Mouse (Mus musculus): ENCODE measurements around the gene Kirrel. TPM values are rescaled to one million over a fixed set of nuclear protein-coding genes. Genes with fewer than 3 reads are reported as not detected.

Gene Kirrel
- total RNA-seq, 2 experiments from 2014 or later = 5.7 to 5.8 TPM

DNA sequence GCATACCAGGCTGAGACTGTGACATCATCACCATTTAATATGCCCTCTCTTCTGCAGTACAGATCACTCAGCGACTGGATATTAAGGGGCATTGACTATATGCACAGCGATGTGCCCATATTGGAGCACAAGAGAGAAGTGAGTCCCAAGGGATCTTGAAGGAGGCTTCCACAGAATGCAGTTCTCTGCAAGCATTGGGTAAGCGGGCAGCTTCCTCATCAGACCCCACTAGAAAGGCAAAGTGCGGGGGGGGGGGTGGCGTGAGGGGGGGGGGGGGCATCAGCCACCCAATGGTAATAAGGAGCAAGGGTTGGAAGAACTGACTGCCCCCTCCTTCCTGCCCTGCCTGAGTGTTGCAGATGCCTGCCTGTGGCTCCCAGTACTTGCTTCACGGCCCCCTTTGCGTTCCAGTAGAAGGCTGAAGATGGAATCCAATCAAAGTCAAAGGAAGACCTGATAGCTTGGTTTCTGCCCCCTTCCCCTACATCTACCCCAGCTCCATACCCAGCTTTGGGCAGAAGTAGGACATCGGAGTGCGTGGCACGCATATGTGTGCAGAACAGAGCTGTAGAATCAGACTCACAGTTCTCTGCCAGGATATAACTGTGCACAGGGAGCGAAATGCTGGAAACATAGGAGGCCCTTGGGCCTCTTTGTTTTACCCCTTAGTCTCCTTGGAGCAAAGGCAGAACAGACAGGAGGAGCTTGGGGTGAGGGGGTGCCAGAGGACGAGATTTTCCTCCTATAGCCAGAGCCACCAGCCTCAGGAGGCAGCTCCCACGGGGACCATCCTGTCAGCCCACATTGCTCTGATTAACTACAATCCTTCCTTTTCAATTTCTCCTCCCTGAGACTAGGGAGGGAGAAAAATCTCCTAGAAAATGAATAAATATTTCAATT, 3.1 kb downstream of the Kirrel start:
- intact Hi-C loops (cut with DNase I) = no loop called here
- no peak for DNase-seq (ENCODE audit: extremely low spot score in 1 of 2, low spot score in 2 of 2)

GRCm38 (mm10) chr3:87169402-87170015, 5.0 kb downstream of the Kirrel start:
- DNase-seq (ENCODE audit: extremely low spot score in 1 of 2, low spot score in 2 of 2) = no peak
- intact Hi-C loops (cut with DNase I) = no loop called here

- no peak for DNase-seq (ENCODE audit: extremely low spot score in 1 of 2, low spot score in 2 of 2)
- intact Hi-C loops (cut with DNase I) = no loop called here
Observed at GRCm38 (mm10) chr3:87168756-87169155, 5.8 kb downstream of the Kirrel start.

DNA sequence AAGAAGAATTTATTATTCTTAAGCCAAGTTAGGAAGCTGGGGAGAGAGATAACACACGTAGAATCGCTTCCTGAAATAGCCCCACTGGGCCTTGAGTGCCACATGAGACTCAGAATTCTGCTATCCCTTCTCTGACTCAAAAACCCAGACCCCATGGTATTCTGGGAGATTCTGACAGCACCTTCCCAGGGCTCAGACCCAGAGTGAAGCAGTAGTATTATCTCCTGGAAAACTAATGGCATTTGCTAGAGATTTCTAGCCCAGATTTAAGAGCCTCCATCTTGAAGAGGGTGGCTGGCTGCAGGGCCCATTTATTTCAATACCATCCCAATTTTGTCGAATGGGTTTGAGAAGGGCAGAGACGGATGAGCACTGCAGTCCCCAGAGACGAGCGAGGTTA, 6.9 kb downstream of the Kirrel start:
- DNase-seq (ENCODE audit: extremely low spot score in 1 of 2, low spot score in 2 of 2) = no peak
- intact Hi-C loops (cut with DNase I) = no loop called here

GRCm38 (mm10) chr3:87165291-87165881, 9.2 kb downstream of the Kirrel start:
- no peak for DNase-seq (ENCODE audit: extremely low spot score in 1 of 2, low spot score in 2 of 2)
- intact Hi-C loops (cut with DNase I) = no loop called here

DNA sequence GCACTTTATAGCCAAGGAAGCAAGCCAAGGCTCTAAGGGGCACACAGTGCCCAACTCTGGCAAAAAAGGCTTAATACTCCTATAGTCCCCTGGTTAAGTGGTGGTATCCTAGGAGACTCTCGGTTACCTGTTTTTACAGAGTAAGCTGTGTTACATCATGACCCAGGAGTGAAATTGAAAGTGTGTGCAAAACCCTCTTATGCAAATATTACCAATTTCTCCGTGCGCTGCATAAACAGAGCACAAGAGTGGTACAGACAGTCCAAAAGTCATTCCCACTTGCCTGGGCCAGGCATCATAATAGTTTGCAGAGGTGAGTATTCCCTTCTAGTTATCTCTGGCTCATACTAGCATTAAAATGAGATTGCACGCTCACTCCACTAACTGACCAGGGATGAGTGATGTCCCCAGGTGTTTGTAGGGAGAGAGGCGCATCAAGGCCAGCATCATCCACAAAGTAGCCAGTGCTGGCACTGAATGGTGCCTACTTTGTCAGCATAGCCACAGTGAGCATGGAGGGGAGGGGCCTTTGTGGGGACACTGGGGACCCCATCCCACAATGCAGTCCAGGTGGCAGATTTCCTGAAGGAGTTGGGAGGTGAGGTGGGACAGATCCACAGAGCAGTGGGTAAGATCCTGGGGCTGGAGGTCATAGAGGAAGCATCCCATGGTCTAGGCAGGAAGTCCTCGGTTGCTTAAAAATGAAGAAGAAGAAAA, 10.3 kb downstream of the Kirrel start:
- DNase-seq (ENCODE audit: extremely low spot score in 1 of 2, low spot score in 2 of 2) = no peak
- intact Hi-C loops (cut with DNase I) = no loop called here

DNA sequence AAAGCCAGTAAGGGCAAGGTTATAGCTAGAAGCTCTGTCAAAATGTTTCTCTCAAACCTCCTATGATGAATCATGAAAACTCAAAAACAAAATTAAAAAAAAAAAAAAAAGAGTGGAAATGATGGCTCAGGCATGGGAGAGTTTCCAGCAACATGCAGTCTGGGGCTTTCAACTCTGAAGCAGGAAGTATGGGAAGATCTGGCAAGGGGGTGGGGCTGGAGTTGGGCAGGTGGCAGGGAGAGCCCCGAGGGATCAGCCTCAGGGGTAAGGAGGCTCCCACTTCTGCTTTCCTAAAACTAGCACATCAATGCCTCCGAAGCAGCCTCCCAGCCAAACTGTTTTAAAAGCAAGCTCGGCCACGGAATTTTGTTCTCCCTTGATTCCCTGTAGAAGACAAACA, 11.4 kb downstream of the Kirrel start:
- intact Hi-C loops (cut with DNase I) = no loop called here
- DNase-seq (ENCODE audit: extremely low spot score in 1 of 2, low spot score in 2 of 2) = no peak

DNA sequence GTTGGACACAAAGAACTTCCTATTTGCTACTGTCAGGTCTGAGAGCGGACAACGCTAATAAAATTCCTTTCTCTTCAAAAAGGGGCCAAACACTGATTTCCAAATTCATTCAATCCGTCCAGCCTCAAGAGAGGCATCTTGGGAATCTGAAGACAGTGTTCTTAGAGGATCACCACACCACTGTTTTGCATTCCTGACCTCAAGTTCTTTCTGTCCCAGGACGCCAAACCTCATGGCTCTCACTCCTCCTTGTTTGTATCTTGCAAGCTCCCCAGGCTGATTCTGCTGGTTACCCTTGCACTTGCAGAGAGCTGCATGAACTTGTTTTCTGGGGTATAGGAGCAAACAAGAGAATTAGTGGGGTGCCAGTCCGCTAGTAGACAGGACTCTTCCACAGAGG, 12.2 kb downstream of the Kirrel start:
- intact Hi-C loops (cut with DNase I) = no loop called here
- DNase-seq (ENCODE audit: extremely low spot score in 1 of 2, low spot score in 2 of 2) = no peak

DNA sequence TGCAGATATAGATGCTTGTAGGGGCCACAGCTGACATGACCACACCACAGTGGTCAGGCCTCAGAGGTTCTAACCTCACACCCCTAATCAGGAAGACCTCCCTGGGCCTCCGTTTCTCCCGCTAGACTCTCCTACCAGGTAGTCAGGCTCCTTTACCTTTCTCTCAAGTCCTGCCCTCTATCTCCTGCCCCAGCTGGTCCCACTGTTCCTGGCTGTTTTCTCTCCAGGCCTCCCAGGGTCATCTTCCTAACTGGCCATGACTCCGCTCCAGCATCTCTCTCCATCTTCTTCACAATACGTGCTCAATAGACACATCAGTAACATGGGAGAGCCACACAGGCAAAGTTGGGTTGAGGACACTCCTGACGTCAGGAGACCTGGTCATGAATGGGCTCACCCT, 12.9 kb downstream of the Kirrel start:
- no peak for DNase-seq (ENCODE audit: extremely low spot score in 1 of 2, low spot score in 2 of 2)
- intact Hi-C loops (cut with DNase I) = no loop called here

GRCm38 (mm10) chr3:87160819-87161509, 13.6 kb downstream of the Kirrel start:
- no peak for DNase-seq (ENCODE audit: extremely low spot score in 1 of 2, low spot score in 2 of 2)
- intact Hi-C loops (cut with DNase I) = no loop called here

DNA sequence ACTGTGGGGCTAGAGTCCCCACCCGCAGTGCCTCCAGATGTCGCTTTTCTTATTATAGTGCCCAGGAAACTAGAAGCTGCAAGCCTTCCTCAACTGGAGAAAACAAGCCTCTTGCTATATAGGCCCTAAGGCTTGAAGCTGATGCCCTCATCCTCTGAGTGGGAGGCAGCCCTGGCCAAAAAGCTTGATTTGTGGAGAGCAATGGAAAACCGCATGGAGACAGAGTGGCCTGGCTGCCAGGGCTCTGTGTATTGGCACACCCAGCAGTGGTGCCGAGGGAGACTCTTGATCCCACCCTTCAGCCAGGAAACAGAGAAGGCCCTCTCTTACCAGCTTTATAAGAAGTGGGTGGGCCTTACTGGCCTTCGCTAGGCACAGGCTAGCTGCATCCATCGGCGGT, 15.4 kb downstream of the Kirrel start:
- intact Hi-C loops (cut with DNase I) = no loop called here
- no peak for DNase-seq (ENCODE audit: extremely low spot score in 1 of 2, low spot score in 2 of 2)

DNA sequence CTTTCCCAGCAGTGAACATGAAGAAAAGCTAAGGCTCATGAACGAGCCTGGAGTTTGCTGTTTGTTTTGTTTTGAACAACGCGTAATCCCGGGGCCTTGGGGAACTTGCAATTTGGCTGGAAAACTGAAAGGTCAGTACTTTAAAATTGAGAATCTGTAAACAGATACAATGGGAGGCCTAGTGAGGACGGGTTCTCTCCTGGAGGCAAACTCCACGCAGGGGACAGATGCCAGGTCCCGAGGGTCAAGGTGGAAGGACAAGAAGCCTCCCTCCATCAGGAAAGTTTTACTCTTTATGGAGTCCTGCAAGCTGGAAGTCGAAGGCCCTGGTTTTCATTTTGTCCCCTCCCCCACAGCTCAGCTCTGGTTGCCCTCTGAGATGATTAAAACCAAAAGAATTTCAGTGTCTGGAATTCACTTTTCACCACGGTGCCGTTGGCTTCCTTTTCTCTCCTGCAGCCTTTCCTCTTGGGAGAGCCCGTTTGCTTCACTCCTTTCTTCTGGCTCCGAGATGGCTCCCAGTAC, 16.7 kb downstream of the Kirrel start:
- peak in 1 of 2 experiments; percentile 47 for DNase-seq (ENCODE audit: extremely low spot score in 1 of 2, low spot score in 2 of 2)

GRCm38 (mm10) chr3:87157297-87157696, 17.2 kb downstream of the Kirrel start:
- intact Hi-C loops (cut with DNase I) = no loop called here
- no peak for DNase-seq (ENCODE audit: extremely low spot score in 1 of 2, low spot score in 2 of 2)

More for the DNA sequence above, 16.7 kb downstream of the Kirrel start:
- intact Hi-C loops (cut with DNase I) = no loop called here

DNA sequence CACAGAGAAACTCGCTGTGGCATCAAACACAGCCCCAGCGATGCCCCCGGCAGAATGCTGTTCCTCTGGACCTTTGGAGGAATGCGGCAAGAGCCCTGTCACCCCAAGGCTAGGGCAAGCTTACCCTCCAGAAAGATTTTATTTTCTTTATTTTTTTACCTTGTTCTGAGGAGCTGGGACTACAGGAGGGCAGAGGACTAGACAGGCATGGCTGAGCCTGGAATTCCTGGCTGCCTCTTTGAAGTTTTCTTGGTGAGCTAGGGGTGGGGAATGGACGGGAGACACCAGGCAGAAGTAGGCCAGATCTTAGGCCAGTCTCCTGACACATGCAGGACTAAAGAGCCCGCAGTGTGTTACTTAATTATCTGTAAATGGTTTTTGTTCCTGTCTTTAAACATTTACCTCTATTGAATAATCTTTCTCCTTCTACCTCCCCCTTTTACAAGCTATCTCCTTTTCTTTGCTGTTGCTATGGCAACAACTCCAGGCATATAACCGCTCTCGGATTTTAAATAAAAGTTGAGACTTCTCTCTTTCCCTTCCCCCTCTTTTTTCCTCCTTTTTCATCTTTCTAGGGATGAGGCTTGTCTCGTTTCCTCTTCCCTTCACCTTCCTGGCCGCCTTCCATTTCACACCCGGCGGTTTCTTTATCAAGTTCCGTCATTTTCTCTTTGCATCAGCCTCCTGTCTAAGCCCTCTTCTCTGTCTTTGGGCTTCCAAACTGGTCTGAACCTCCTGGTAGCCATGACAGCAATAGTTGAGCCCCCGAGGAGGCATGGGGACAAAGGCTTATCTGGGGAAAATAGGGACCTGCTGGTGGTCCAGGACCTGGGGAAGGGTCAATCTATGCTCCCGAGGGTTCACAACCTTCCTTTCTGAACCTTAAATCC, 19.9 kb downstream of the Kirrel start:
- no peak for DNase-seq (ENCODE audit: extremely low spot score in 1 of 2, low spot score in 2 of 2)
- intact Hi-C loops (cut with DNase I) = no loop called here

GRCm38 (mm10) chr3:87153038-87153437, 21.5 kb downstream of the Kirrel start:
- DNase-seq (ENCODE audit: extremely low spot score in 1 of 2, low spot score in 2 of 2) = no peak
- intact Hi-C loops (cut with DNase I) = no loop called here

GRCm38 (mm10) chr3:87152111-87152738, 22.3 kb downstream of the Kirrel start:
- intact Hi-C loops (cut with DNase I) = no loop called here
- DNase-seq (ENCODE audit: extremely low spot score in 1 of 2, low spot score in 2 of 2) = no peak

GRCm38 (mm10) chr3:87151294-87151826, 23.2 kb downstream of the Kirrel start:
- intact Hi-C loops (cut with DNase I) = no loop called here
- DNase-seq (ENCODE audit: extremely low spot score in 1 of 2, low spot score in 2 of 2) = peak in 1 of 2 experiments; percentile 56

All from left cerebral cortex, postnatal 10 days (tissue).